Mouse (Mus musculus): ENCODE measurements at regions not wholly inside any gene's neighbourhood (a gene's known extent, or its start where the extent isn't known, plus 50 kb on each side); places are given as distances from the start of the nearest gene placed in this dataset.

DNA sequence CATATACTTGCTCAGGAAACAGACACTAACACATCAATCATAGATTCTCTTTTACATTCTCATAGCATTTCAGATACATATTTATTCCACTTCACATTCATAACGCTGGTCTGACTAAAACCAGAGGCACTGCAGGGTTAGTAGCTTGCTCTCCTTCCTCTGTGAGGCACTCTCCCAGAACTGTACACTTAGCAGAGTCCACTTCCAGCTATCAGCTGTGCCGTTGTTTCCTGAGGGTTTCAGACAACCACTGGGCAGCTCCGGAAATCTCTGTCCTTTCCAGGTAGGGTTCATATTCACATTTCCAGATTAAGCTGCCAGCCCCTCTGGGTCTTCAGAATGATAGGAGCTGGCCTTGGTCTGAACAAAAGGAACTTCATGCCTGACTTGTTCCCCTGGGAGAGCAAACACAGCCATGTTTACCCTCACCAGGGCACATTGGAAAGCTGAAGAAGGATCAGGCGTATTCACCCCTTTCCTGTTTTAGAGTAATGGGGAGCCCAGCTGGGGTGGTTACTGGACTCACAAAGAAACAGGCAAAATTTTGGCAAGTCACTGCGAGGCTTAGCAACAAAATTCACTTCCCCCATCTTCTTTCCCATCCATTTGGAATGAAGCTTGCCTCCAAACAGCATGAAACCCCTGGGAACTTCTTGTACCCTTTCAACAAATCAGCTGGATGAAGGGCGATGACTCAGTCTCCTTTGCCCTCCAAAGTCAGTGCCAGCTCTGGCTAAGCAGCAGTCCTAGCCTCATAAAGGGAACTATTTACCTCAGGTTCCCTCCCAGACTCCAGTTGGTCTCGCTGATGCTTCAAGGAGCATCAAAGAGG, 622.0 kb downstream of the Sqor start:
- DNase-seq = no peak
- Histone ChIP-seq H3K4me3 (no peak overlapping the region), H3K27ac (no peak overlapping the region)
- intact Hi-C loops (cut with DNase I) = no loop called here
- TF ChIP-seq CTCF (IDR thresholded peaks at IDR 0.05) = no peak

DNA sequence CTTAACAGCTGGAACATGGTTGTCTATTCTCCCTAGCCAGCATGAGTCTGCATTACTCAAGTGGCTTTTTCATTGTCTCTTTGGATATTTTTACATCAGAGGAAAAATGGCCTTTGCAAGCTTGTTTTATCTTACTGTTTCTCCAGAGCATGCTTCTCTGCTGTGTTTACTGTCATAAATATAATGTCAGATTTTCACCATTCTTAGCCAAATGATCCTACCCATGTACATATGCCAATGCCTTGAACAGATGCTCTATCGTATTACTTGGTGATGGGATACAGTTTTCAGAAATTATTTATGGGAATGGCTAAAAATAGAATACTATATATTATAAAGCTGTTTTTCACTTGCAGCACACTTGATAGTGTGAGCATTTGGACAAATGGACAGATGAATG, 625.9 kb downstream of the Sqor start:
- TF ChIP-seq CTCF (IDR thresholded peaks at IDR 0.05) = no peak
- Histone ChIP-seq H3K4me3 (no peak overlapping the region), H3K27ac (no peak overlapping the region)
- intact Hi-C loops (cut with DNase I) = no loop called here
- no peak for DNase-seq

DNA sequence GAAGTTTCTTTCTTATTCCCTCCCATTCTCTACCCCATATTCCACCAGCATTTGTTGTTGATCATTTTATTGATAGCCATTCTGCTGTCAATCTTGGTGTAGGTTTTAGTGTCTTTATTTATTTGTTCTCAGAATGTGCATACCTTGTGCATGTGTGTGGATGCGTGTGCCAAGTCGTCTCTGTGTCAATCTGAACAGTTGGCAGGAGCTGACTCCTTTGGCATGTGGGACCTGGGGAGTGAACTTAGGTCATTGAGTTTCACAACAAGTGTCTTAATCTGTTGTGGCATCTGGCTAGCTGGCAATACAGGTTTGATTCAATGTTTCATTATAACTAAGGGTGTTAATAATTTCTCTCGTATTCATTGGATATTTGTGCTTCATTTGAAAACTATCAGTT, 629.3 kb downstream of the Sqor start:
- no peak overlapping the region for H3K27ac ChIP-seq
- H3K4me3 ChIP-seq = no peak overlapping the region
- no peak for DNase-seq
- intact Hi-C loops (cut with DNase I) = no loop called here
- no peak for TF ChIP-seq CTCF (IDR thresholded peaks at IDR 0.05)

DNA sequence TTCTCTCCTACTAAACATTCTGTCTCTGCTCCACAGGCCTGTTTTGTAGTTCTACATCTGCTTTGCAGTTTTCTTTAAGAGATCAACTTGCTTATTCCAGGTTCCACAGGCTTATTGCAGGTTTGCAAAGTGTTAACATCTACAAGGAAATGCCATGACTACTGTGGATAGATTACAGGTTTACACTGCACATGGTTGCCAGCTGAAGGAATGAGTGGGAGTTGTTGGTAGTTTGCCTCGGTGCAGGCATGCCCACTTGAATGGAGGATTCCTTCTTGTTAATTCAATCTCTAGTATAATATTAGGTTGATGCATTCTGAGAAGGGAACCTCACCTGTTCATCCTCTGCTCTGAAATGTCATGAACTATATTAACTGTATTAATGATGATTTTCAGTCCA, 632.5 kb downstream of the Sqor start:
- no peak for TF ChIP-seq CTCF (IDR thresholded peaks at IDR 0.05)

DNA sequence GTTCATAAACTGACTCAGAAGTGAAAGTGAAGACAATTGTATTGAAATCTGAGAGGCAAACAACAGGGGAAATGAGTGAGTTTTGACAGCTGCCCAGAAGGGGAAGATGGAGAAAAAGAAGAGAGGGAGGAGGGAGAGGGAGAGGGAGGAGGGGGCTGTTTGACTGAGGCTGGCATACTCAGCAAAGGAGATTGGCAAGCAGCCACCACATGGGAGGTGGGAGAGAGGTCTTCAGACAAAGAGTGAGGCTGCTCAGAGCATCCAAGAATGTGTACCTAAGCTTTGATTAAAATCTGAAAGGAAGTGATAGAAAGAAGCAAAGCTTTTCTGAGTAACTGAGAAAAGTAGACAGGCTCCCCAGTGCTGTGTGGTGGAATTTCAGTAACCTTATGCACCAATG, 636.0 kb downstream of the Sqor start:
- intact Hi-C loops (cut with DNase I) = no loop called here
- no peak overlapping the region for H3K27ac ChIP-seq
- no peak overlapping the region for H3K4me3 ChIP-seq
- DNase-seq = no peak
- TF ChIP-seq CTCF (IDR thresholded peaks at IDR 0.05) = no peak

More for the DNA sequence above, 632.5 kb downstream of the Sqor start:
- DNase-seq = no peak
- Histone ChIP-seq H3K27ac (no peak overlapping the region), H3K4me3 (no peak overlapping the region)
- intact Hi-C loops (cut with DNase I) = no loop called here

DNA sequence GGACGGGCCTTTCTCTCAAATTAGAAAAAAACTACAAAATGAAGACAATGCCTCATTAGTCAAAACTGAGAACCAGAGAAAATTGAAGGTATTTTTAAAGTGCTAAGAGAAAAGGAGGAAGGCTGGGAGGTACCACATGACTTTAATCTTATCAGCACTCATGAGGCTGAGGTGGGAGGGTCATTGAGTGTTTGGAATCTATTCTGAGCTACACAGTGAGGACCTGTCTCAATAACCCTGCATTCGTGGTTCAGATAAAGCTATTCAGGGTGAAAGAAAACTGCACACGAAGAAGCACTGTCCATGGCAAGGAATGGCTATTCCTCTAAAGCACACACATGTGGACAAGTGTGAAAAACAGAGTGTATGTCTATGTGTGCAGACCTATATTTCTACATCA, 644.0 kb downstream of the Sqor start:
- intact Hi-C loops (cut with DNase I) = no loop called here
- DNase-seq = no peak
- no peak for TF ChIP-seq CTCF (IDR thresholded peaks at IDR 0.05)
- Histone ChIP-seq H3K27ac (no peak overlapping the region), H3K4me3 (no peak overlapping the region)

DNA sequence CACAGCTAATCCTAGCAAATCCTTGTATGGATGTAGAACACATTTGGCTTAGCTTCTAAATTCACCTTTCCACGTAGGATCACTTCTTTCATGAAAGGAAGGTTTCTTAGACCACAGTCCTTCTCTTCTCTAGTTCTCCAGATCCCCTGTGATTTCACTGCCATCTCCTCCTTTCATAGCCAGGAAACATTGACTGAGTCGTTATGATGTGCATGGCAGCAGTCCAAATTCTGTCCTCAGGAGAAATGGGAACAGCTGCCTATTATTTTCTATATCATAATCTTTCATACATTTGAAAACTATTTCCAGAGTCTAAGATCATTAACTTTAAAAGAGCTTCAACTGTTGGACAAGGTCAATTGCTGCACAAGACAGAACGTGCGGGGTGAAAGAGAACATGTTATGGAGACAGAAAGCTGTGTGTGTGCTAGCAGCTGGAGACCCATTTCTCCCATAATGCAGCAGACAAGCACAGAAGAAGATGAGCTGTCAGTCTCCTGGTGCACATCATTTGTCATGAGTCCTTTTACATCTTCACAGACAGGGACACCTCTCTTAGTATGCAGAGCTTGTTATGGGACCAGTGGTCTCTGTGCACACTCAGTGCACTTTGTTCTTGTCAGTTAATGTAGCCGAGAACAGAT, 631.6 kb upstream of the Sema6d start:
- intact Hi-C loops (cut with DNase I) = no loop called here
- DNase-seq = no peak
- no peak for TF ChIP-seq CTCF (IDR thresholded peaks at IDR 0.05)
- Histone ChIP-seq H3K27ac (no peak overlapping the region), H3K4me3 (no peak overlapping the region)

DNA sequence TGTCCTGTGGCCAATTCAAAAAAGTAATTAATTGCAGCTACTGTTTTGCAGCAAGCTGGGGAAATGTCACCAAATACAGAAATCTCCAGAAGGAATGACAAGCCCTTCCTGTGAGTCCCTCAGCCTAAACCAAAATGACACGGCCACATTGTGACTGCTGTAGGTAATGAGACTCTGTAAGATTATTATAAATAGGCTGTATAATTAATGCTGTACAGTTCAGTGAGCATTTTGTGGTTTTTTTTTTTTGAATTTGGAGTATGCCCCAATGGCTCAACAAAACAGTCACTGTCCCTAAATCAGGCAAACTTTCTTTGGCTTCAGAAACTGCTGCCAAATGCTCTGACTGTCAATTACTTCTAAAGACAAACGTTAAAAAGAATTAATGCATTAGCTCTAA, 615.9 kb upstream of the Sema6d start:
- no peak overlapping the region for H3K27ac ChIP-seq
- no peak for TF ChIP-seq CTCF (IDR thresholded peaks at IDR 0.05)
- intact Hi-C loops (cut with DNase I) = no loop called here
- no peak for DNase-seq
- H3K4me3 ChIP-seq = no peak overlapping the region

DNA sequence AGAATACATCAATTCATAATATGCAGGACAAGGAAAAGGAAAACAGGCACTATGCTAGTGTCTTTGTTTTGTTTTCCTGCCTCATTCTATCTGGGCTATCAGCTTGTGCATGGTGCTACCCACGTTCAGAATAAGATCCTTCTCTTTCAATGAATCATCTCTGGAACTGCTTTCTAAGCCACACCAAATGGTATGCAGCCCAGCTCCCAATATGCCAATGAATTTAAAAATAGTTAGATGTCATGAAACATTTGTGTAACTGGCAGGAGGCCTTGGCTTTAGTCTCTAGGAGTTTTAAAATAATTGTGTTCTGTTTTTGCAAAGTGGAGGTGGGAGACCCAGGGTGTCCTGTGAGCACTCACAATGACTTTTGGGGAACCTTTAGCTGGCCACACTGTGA, 603.1 kb upstream of the Sema6d start:
- Histone ChIP-seq H3K4me3 (no peak overlapping the region), H3K27ac (no peak overlapping the region)
- intact Hi-C loops (cut with DNase I) = no loop called here
- no peak for DNase-seq
- no peak for TF ChIP-seq CTCF (IDR thresholded peaks at IDR 0.05)

DNA sequence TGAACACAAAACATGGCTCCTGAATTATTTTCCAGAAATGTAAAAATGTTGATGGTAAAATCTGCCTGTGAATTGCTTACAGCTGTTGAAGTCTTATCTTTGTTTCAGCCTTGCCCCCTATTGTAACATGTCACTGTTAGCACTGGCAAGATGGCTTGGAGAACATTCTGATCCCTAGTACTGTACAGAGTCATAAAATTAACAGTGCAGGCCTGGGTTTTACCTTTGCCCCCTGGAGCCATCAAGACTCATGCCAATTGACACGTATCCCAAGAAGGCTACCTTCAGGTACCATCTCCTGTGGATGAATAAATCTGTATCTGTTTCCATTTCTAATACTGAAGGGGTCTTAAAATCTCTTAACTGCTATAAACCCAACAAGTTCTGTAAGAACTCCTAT, 583.6 kb upstream of the Sema6d start:
- Histone ChIP-seq H3K27ac (no peak overlapping the region), H3K4me3 (no peak overlapping the region)
- no peak for DNase-seq
- no peak for TF ChIP-seq CTCF (IDR thresholded peaks at IDR 0.05)
- intact Hi-C loops (cut with DNase I) = no loop called here

DNA sequence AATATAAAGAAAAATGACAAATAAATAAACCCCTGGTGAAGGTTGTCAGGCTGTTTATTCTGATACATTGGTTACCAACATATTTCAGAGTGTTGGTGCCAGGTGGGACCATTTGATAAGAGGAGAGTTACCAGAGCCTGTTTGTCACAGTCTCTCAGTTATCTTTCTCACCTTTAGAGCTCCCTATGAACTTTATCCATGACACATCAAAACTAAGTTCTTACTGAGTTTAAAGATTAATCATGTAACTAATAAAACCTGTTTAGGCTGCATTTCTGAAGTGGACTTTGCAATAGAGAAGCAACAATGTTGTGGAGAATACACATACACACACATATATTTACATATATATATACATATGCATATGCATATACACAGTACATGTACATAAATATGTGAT, 582.7 kb upstream of the Sema6d start:
- DNase-seq = no peak
- Histone ChIP-seq H3K4me3 (no peak overlapping the region), H3K27ac (no peak overlapping the region)
- TF ChIP-seq CTCF (IDR thresholded peaks at IDR 0.05) = no peak
- intact Hi-C loops (cut with DNase I) = no loop called here

DNA sequence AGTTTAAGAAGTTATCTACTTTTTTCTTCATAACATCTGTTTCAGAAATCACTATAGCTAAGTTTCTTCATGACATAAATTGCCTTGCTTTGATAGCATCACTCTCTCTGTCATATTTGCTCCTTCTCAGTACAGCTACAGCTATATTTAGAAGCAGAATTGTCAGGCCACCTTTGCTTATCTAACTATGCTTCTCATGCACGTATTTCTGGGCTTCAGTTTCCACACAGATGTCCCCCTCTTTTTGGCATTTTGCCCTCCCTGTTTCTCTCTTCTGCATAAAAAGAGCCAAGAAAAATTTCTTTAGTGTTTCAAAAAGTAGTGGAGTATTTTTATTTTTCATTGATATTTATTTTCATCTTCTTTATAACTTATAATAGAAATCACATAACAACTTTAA, 560.9 kb upstream of the Sema6d start:
- no peak for DNase-seq
- intact Hi-C loops (cut with DNase I) = no loop called here
- no peak for TF ChIP-seq CTCF (IDR thresholded peaks at IDR 0.05)

DNA sequence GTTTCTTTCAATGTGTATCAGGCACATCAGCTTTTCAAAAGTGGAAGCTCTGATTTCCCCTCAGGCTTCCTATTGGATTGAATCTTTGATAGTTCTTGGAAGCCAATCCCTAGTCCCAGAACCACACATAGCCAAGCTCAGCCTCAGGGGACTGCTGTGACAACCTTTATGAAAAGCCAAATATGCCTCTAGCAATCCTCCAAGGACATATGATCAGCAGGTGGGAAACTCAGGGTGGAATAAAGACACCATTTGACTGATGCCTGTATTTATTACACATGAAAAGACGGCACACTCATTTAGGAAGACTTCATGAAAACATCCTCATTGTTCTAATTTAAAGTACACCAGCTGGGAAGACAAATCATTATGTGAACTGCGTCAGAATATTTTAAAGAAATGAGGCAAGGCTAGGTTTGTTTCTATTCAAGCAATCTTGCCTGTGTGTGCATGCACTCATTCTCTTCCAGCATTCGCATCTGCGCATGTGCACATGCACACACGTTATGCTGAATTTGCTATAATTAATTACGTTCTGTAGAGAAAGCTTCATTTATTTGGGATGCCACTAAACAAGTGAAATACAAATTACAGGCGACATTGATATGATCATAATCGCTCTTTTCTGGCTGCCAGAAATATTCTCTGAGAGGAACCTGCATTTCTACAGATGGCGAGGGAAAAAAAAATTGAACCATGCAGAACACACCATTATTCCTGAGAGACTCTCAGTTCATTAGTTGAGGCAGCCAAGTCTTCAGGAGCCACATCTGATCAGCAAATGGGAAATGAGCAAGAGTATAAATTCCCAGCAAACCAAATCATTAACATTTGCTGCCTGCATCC, 556.6 kb upstream of the Sema6d start:
- Histone ChIP-seq H3K4me3 (no peak overlapping the region), H3K27ac (no peak overlapping the region)
- TF ChIP-seq CTCF (IDR thresholded peaks at IDR 0.05) = no peak
- DNase-seq = no peak
- intact Hi-C loops (cut with DNase I) = no loop called here

More for the DNA sequence above, 560.9 kb upstream of the Sema6d start:
- Histone ChIP-seq H3K4me3 (no peak overlapping the region), H3K27ac (no peak overlapping the region)
